Mouse (Mus musculus): ENCODE measurements around the gene Hist2h2aa2. TPM values are rescaled to one million over a fixed set of nuclear protein-coding genes. Genes with fewer than 3 reads are reported as not detected.
"Not testable (repeated sequence)": the region's sequence is repeated elsewhere in the genome, so short reads cannot be mapped to it uniquely, and the experiment has no call there.

Hist2h2aa2 gene
- total RNA-seq, 4 experiments from 2014 or later, result 483 to 517 (median 507) TPM

- DNase-seq, result no peak
Observed at GRCm38 (mm10) chr3:96236834-96237334, 3.2 kb downstream of the Hist2h2aa2 start.

DNA sequence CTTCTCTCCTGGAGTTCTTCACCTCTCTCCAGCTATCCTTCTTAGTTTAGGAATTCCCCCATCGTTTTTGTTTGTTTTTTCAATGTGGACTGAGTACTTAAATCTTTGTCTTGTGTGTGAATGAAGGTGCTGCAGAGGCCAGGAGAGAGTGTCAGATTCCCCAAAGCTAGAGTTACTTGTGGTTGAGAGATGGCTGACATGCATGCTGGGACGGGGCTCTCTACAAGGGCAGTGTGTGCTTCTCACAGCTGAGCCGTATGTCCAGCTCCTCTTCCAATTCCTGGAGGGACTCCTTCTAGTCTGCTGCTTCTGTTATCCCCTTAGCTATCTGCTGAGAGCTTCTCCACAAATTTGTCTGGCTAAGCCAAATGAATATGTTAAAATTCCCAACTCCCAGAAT, 4.2 kb downstream of the Hist2h2aa2 start:
- DNase-seq, result no peak

DNA sequence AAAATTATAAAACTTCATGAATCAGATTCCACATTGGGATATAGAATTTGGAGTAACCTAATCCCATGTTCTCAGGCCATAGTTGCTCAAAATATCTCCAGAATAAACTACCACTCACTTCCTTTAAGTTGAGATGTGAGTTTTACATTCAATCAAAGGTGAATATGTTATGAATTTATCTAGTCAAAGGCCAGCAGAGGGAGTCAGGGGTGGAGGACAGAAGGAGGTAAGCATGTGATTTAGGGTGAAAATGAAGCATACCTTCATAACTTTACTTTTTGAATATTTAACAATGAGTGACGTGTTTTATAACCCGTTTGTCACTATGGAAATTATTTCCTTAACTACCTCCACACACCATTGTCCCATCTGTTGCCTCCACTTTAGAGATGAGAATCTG, 5.2 kb downstream of the Hist2h2aa2 start:
- DNase-seq, result no peak

DNA sequence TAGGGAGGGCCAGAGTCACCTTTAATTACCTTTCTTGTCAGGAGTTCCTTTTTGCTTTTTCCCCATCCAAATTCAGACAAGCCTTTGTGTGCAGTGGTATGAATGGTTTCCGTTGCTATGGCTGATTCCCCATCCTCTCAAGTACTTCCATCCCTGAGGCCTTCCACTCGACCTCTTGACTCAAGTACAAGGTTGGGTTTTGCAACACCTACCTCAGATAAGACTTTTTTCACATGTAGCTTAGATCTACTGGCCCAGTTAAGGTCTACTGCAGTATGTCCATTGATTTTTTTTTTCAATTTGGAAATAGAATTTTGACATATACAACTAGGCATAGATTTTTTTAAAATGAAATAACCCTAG, 8.3 kb downstream of the Hist2h2aa2 start:
- no peak for DNase-seq

DNA sequence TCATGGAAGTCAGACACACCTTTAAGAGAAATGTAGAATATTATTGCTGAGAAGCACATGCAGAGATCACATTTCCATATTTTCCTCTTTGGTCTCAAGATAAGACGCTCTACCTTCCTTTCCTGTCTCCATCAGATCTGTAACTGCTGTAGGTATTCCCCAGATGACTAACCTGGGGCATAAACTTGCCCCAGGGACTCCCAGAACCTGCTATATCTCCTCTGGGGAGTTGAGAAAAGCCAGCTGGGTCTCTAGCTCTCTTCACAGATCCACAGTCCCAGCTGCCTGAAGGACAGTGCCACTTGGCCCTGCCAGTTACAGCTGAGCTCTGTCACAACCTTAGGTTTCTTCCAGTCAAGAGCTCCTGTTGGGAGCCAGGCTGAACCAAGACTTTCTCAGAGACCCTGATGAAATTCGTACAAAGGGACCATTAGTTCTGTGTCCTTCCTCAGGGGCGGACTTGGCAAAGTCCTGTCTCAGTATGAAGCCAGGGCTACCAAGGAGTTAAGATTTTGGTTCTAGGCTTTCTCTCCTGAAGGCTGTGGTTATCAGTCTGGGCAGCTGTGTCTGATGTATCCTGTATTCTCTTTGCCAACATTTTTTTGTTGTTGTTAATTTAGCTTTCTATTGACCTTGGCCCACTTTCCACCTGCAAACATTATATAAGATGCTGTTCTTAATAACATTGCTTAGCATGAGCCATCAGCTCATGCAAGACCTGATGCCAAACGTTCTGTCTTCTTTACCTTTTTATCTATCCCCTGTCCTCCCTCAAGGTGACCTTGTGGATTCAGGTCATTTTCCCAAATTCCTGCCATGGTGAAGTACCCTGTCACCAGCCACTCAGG, 8.9 kb downstream of the Hist2h2aa2 start:
- DNase-seq, result no peak

DNA sequence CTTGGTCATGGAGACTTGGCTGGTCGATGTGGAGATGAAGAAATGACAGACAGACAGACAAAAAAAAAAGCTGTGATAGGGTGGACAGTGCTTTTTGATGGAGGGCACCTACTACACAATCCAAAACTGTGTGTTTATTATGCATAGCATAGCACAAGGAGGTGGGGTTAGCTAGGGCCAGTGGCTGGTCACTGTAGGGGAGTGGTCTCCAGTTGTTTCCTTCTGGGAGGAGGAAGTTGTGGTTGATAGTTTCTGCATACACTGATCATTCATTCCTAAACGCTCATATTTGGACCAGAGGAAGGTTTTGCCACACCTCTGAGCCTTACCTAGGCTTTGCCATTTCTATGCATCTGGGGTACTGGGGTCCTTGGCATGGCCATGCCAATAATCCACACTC, 9.7 kb downstream of the Hist2h2aa2 start:
- no peak for DNase-seq

DNA sequence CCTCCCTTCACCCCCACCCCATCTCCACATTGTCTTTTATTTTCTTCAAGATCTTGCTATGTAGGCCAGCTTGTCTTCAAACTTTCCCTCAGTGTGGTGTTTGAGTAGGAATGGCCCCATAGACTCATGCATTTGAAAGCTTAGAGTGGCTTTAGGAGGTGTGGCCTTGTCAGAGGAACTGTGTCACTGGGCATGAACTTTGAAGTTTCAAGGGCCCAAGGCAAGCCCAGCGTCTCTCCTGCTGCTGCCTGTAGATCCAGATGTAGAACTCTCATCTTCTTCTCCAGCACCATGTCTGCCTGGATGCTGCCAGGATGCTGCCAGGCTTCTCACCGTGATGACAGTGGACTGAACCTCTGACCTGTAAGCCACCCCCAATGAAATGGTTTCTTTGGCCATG, 11.2 kb downstream of the Hist2h2aa2 start:
- DNase-seq, result no peak

DNA sequence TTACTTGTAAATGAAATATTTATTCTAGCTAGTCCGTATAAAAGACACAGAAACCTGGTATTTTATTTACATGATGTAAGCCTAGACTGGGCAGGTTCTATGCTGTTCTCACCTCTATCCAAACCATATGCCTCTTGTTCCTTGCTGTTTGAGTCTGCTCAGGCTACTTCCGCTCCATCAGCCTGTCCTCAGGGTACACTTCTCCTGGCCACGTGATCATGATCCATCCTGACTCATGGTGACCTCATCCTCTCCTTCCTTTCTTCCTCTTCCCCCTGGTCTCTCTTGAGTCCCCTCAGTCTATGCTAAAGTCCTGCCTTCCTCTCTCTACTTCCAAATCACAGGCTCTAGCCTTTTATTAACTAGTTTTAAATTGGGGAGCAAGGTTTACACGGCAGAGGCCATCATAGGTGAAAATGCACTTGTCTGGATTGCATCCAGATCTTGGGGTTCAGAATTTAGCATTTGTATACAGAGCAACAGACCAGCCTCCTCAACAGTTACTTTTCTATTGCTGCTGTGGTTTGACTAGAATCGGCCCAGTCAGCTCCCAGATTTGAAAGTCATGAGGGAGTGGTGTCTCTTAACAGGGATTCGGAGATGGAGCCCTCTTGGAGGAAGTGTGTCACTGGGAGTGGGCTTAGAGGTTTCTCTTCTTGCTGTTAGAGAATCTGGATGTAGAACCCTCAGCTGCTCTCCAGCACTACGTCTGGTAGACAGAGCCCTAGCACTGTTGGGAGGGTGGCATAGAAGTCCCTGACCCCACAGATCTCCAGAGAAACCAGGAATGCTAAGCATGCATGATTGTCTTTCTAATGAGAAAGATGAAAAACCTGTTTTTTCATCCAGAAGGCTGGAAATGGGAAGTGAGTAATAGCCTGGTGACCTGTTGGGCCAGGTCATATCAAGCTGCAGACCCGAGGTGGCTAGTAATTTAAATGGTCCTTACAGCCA, 13.1 kb downstream of the Hist2h2aa2 start:
- DNase-seq, result no peak

DNA sequence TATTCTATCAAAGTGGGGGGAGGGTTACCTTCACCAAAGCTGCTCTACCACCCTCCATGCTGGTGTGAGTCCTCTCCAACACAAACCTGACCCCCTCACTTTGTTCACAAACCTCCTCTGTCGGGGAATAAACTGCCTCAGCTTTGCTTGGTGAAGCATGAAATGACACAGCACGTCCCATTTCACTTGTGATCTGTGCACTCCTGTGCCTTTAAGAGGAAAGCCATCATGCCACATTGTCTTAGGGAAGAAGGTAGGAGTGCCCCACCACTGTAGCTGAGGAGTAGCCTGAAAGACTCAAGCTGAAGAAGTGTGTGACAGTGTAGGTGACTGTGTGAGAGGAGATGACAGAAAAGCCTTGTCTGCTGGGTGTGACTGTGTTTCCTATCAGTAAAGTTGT, 14.7 kb downstream of the Hist2h2aa2 start:
- DNase-seq, result no peak

GRCm38 (mm10) chr3:96222774-96223173, 17.3 kb downstream of the Hist2h2aa2 start:
- no peak for DNase-seq

DNA sequence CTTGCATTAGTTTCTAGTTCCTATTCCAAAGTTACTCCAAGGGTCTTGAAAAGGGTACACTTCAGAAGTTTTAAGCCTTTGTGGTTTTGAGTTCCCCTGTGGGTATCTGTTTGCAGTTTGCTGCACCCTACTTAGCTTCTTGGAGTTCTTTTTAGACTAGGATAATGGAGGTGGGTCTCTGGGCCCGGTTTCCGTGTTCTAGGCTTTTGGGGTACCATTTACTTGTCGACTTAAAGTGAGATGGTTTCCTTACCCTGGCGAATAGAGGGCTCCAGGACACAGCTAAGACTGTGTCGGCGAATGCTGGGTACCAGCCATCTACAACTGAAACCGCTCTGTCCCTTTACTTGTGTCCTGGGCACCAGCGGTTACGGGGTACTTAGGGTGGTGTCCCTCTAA, 18.4 kb downstream of the Hist2h2aa2 start:
- DNase-seq, result no peak

DNA sequence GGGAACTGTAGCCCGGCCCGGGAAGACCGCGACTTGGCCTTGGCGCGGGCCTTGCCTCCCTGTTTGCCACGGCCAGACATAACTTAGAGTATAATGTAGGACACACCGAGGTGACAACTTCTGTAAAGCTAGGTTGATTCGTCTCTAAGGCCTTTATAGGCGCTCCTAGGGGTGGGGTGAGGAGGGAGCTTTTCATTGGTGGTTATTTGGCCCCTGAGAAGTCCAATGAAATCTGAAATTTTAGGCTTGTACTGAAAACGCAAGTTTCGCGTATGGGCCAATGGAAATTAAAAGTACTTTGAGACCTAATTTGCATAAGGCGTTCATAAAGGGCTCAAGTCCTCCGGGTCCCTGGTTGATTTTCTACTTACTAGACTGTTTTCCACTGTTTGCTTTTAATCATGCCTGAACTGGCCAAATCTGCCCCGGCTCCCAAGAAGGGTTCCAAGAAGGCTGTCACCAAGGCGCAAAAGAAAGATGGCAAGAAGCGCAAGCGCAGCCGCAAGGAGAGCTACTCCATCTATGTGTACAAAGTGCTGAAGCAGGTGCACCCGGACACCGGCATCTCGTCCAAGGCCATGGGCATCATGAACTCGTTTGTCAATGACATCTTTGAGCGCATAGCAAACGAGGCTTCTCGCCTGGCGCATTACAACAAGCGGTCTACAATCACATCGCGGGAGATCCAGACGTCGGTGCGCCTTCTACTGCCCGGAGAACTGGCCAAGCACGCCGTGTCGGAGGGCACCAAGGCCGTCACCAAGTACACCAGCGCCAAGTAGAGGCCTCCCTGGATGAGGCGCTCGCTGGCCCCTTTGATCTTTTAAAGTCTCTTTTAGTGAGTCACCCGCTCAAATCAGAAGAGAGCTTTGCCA, 19.1 kb downstream of the Hist2h2aa2 start, which contains the start of the genes Hist2h2ac and Hist2h2be:
Gene Hist2h2ac, minus strand, starts transcription at position 116 of the 875 bp plus-strand sequence.
Gene Hist2h2be, plus strand, starts transcription at position 355 of the 875 bp plus-strand sequence.
- DNase-seq, result peak; percentile 92

- DNase-seq, result not testable (repeated sequence)
Observed at GRCm38 (mm10) chr3:96220131-96220764, 19.8 kb downstream of the Hist2h2aa2 start.

DNA sequence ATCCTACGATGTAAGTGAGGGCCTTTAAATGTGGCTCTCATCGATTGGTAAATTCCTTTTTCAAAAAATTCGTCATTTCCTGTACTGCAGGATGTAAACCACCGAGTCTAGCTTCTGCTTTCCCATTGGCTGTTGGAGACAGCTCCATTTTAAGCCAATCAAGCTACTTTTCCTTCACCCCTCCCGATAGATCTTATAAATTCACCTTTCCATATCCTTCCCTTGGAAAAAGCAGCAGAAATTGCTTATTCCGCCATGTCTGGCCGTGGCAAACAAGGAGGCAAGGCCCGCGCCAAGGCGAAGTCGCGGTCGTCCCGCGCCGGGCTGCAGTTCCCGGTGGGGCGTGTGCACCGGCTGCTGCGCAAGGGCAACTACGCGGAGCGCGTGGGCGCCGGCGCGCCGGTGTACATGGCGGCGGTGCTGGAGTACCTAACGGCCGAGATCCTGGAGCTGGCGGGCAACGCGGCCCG, 20.4 kb downstream of the Hist2h2aa2 start, which contains the start of the genes Bola1 and Hist2h2ab:
Gene Bola1, minus strand, starts transcription at position 49 of the 470 bp plus-strand sequence.
Gene Hist2h2ab, plus strand, starts transcription at position 205 of the 470 bp plus-strand sequence.
- peak; percentile 66 for DNase-seq

DNA sequence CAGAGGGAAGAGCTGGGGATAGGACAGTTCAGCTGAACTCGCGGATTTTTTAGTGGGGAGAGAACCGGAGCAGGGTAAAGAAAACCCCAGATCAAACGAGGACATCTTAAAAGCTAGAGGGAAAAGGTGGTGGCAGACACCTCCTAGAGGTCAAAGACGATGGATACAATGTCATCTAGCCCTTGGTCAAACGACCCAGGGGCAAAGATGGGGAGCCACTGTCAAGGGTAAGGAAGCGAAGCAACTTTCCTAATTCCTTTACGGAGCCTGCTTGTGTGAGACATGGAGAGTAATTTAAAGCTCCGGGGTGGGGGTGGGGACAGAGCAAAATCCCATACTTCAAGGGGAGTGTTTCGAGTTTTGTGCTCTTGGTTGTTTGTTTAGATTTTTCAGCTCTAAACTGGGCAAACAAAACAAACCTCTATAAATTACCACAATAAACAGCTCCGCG, 20.9 kb downstream of the Hist2h2aa2 start:
- no peak for DNase-seq

DNA sequence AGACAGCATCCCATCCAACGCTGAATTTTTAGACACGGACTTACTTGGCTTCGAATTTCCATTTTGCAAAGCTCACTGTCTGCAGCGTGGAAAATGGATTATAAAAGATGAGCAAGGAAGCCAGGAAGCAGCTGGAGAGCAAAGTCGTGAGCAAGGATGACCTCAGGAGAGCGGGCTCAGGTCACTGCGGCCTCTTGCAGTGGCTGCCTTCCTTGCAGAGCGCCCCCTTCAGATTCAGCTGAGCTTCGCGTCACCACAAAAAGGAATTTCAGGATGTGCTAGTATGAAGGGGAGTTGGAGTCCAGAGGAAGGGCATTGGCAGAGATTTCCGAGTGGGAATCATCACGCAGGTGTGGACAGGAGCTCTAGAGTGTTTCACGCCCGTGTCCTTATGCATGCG, 30.8 kb downstream of the Hist2h2aa2 start:
- no peak for DNase-seq

GRCm38 (mm10) chr3:96207819-96208218, 32.3 kb downstream of the Hist2h2aa2 start:
- no peak for DNase-seq

GRCm38 (mm10) chr3:96199731-96200130, 40.3 kb downstream of the Hist2h2aa2 start:
- DNase-seq, result no peak

DNA sequence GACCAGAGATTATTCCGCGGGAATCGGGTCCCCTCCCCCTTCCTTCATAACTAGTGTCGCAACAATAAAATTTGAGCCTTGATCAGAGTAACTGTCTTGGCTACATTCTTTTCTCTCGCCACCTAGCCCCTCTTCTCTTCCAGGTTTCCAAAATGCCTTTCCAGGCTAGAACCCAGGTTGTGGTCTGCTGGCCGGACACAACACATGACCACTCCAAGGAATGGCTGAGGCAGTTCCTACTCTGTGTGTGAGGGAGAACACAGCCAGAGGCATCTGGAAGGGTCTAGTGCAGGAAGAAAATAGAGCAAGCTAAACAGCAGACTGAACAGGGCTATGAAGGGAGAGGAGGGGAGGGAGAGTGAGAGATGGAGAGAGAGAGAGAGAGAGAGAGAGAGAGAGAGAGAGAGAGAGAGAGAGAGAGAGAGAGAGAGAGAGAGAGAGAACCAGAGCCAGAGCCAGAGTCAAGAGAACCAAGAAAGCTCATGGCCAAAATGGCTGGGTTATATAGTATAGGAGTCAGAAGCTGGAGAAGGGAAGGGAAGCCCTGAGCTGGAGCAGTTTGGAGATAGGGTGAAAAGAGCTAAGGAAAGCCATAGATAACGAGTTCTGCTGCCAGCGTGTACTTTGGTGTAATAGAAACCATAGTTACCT, 41.4 kb downstream of the Hist2h2aa2 start:
- DNase-seq, result not testable (repeated sequence)

- no peak for DNase-seq
Observed at GRCm38 (mm10) chr3:96198181-96198580, 41.9 kb downstream of the Hist2h2aa2 start.
